Mouse (Mus musculus) erythroblast, embryonic 14.5 days (primary cell): Measurements from ENCODE around the gene Rragd.

Experiments used
- GATA1 ChIP-seq: IDR thresholded peaks from 2 replicates; pipeline ENCODE4 v1.6.1; 2012; ENCODE audit warnings: low read length, inconsistent platforms, mixed read lengths
- TAL1 ChIP-seq: IDR thresholded peaks from 3 replicates; pipeline ENCODE4 v1.6.1; 2012; ENCODE audit warnings: low read length, inconsistent platforms, mixed read lengths

- no peak for TF ChIP-seq TAL1
- TF ChIP-seq GATA1: no peak
These were observed 13.2 kb downstream of the Rragd start for GRCm38 (mm10) chr4:32996083-32996482.
